Mouse (Mus musculus) liver, embryonic 14.5 days (tissue): ENCODE results near the gene Gm29609.

ENCODE experiments used
- CTCF ChIP-seq: IDR thresholded peaks from 2 replicates; pipeline ENCODE4 v1.5.1; 2016; ENCODE audit warnings: antibody characterized with exemption, low read depth, control low read depth
- EP300 ChIP-seq: IDR thresholded peaks from 2 replicates; pipeline ENCODE4 v1.6.1; 2016; ENCODE audit warnings: antibody characterized with exemption, low read depth

DNA sequence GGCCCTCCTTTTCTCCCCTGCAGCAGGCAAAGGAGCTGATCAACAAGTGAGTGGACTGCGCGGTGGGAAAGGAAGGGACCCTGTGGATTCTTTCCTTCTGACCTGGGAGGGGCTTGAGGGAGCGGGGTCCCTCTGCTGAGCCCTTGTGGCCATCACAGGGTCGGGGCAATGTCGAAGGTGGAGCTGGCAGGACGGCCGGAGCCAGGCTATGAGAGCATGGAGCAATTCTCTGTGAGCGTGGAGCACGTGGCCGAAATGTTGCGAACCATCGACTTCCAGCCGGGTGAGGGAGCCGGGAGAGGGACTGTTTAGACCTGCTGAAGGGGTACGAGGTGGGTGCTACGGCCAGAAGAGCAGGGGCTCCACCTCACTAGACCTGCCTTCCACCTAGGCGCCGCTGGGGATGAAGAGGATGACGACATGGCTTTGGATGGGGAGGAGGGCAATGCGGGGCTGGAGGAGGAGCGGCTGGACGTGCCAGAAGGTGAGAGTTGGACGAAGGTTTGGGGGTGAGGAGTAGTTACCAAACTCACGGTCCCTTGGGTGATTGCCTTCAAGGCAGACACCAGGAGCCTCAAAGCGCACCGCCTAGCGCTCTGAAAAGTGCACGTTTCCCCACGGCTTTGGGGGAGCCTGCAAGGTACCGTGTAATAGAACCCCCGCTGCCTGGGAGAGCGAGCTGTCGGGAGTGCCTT is 42.8 kb downstream of the Gm29609 start:
- no peak for TF ChIP-seq CTCF
- TF ChIP-seq EP300 = no peak
